Mouse (Mus musculus) heart, embryonic 13.5 days (tissue): Measurements from ENCODE around the gene AC170998.1. TPM values are rescaled to one million over a fixed set of nuclear protein-coding genes. Genes with fewer than 3 reads are reported as not detected.
"Not testable (repeated sequence)": the region's sequence is repeated elsewhere in the genome, so short reads cannot be mapped to it uniquely, and the experiment has no call there.

Experiments used
- ATAC-seq: fragments of 200-750 bp; cut with Nextera tagmentation; 2 replicates; pipeline ENCODE4 v1.8.0; 2017; ENCODE audit warnings: moderate TSS enrichment; ENCODE audit not compliant: insufficient number of reproducible peaks, low FRiP score, low TSS enrichment; ENCODE audit errors: extremely low read depth
- H3K27ac ChIP-seq: fragments of 300-500 bp; sonication (generic); replicated peaks from 2 replicates; pipeline ENCODE4 v1.5.1; 2015; ENCODE audit warnings: moderate library complexity, mild to moderate bottlenecking, inconsistent platforms
- H3K27me3 ChIP-seq: fragments of 300-500 bp; sonication (generic); replicated peaks from 2 replicates; pipeline ENCODE4 v1.6.1; 2015; ENCODE audit warnings: mild to moderate bottlenecking, inconsistent platforms
- H3K36me3 ChIP-seq: fragments of 300-500 bp; sonication (generic); 2 replicates; pipeline ENCODE4 v1.6.1; 2015; ENCODE audit warnings: mild to moderate bottlenecking, inconsistent platforms
- H3K4me1 ChIP-seq: fragments of 300-500 bp; sonication (generic); 2 replicates; pipeline ENCODE4 v1.6.1; 2015; ENCODE audit warnings: inconsistent platforms
- H3K4me2 ChIP-seq: fragments of 300-500 bp; sonication (generic); 2 replicates; pipeline ENCODE4 v1.6.1; 2015; ENCODE audit warnings: inconsistent platforms, mild to moderate bottlenecking, moderate library complexity
- H3K4me3 ChIP-seq: fragments of 300-500 bp; sonication (generic); 2 replicates; pipeline ENCODE4 v1.5.1; 2015; ENCODE audit warnings: moderate library complexity, mild to moderate bottlenecking, inconsistent platforms
- H3K9ac ChIP-seq: fragments of 300-500 bp; sonication (generic); 2 replicates; pipeline ENCODE4 v1.6.1; 2015; ENCODE audit warnings: inconsistent platforms, mild to moderate bottlenecking, moderate library complexity
- H3K9me3 ChIP-seq: fragments of 300-500 bp; sonication (generic); 2 replicates; pipeline ENCODE4 v1.6.1; 2016; ENCODE audit warnings: inconsistent platforms
- WGBS: fragments of 180-500 bp; shearing (Covaris S2); methylation state at CpG from one replicate; pipeline ENCODE4 v1.1.7; 2015; ENCODE audit warnings: mixed read lengths; 5-methylcytosine and 5-hydroxymethylcytosine counted together
- polyA plus RNA-seq: library from polyadenylated mRNA; unstranded; fragments of >200 nt; fragmentation: Nextera tagmentation; extraction: Ambion mirVana; gene quantifications from 2 replicates; pipeline ENCODE4 v1.2.1, GENCODE M21; 2015

Gene AC170998.1
- polyA plus RNA-seq, 1 experiment from 2014 or later = 2.0 TPM

DNA sequence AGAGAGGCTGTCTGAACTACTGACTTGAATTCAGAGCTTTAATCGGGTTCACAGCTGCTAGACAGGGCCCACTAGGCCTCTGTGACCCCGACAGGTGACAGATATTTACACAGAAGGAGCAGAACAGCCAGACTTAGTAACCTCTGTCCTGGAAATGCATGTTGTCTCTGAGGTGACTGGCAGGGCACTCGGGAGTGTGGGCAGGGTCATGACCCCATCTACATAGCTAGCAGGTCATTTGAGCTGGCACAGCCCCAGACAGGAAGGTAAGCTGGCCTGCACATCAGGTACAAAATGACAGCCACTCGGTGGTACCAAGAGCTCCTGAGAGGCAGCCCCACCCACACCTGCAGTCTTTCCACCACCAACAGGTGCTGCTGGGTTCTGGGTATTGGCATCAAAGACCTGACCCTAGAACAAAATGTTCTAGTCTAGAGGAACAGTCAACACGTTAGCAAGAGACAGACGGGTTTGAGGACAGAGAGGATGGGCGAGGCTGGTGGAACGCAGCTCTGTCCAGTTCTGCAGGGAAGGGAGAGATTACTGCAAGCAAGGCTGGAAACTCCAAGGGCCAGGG, 34.9 kb downstream of the AC170998.1 start:
- H3K4me3 ChIP-seq = no peak overlapping the region
- 64% methylated on average over 8 of the region's 8 CpGs for WGBS
- H3K27me3 ChIP-seq = peaks cover 8% of the 10 kb centered on the region; the same call in 1 of the 2 replicates
- no peaks in the 10 kb centered on the region for H3K36me3 ChIP-seq
- no peak overlapping the region for H3K27ac ChIP-seq
- no peak overlapping the region for H3K9ac ChIP-seq
- no peak overlapping the region for H3K4me2 ChIP-seq
- no peaks in the 10 kb centered on the region for H3K9me3 ChIP-seq
- no peak for ATAC-seq
- no peaks in the 10 kb centered on the region for H3K4me1 ChIP-seq

DNA sequence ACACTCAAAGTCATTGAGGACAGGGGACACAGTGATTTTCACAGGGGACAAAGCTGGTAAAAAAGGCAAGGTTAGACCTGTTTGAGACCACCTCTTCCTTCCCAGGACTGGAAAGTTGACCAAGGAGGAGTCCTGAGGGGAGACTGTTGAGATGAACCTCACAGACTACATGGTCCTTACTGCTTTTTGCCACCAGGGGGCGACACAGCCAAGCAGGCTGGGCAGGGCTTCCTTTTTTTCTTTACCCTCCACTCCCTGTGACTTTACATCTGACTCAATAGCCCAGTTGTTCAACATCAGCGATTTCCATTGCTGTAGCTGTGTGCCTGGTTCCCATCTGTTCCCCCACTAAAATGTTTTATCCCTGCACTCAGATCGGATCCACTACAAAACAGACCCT, 36.0 kb downstream of the AC170998.1 start:
- H3K27ac ChIP-seq = no peak overlapping the region
- no peaks in the 10 kb centered on the region for H3K9me3 ChIP-seq
- no peak for ATAC-seq
- H3K4me3 ChIP-seq = no peak overlapping the region
- no peak overlapping the region for H3K4me2 ChIP-seq
- no peaks in the 10 kb centered on the region for H3K4me1 ChIP-seq
- no peak overlapping the region for H3K9ac ChIP-seq
- H3K27me3 ChIP-seq = peaks cover 7% of the 10 kb centered on the region; the same call in 1 of the 2 replicates
- H3K36me3 ChIP-seq = no peaks in the 10 kb centered on the region
- 18% methylated on average over 3 of the region's 3 CpGs for WGBS

DNA sequence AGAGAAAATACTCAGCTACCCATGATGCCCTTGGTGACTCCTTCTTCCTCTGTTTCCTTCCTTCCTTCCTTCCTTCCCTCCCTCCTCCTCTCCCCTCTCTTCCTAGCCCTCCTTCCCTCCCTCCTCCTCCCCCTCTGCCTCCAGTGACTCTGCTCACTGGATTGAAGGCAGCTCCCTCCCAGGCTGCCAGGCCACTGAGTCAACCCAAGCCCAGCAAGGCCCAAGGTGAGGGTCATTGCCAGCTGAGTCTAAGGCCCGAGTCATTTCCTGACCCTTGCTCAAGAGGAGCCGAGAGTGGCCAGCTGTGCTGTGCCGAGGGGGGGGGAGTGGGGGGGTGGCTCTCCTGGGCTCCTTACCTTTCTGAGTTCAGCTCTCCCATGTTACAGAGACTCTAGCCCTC, 40.3 kb downstream of the AC170998.1 start:
- no peak; the same call in 1 of the 2 replicates for ATAC-seq
- Histone ChIP-seq H3K27ac (no peak overlapping the region), H3K9me3 (no peaks in the 10 kb centered on the region), H3K27me3 (peaks cover 45% of the 10 kb centered on the region), H3K4me1 (peaks cover 18% of the 10 kb centered on the region), H3K9ac (no peak overlapping the region), H3K36me3 (no peaks in the 10 kb centered on the region), H3K4me2 (no peak overlapping the region), H3K4me3 (no peak overlapping the region)
- 57% methylated on average over 3 of the region's 3 CpGs for WGBS

DNA sequence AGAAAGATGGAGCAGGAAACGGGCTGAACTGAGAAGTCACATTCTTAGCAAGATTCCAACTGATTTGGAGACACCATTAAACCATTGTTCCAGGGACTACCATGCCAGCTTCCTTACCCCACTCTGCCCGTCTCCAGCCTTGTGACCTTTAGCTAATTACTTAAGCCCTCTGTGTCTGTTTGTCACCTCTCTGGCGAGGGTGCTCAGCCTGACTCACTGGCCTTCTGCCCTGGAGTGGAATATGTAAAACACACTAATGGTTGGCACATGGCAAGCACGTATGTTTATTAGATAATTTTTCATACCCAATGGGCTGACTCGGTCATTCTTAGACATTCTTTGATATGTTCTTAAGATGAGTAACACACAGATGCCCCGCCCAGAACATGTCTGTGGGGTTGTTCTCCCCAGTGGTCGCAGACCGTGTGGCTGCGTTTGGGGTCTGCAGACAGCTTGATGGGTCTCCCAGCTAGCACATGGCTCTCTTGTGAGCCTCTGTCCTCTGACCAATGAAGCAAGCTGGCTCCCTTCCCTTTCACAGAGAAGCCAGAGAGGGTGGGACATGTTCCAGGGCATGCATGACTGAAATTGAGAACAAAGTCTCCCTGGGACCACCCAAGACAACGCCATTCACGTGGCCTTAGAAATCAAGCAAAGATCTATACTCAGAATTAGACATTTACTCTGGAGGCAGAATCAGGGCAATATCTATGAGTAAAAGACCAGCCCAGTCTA, 41.1 kb downstream of the AC170998.1 start:
- Histone ChIP-seq H3K27ac (no peak overlapping the region), H3K9me3 (no peaks in the 10 kb centered on the region), H3K9ac (no peak overlapping the region), H3K4me3 (no peak overlapping the region), H3K27me3 (peaks cover 51% of the 10 kb centered on the region), H3K36me3 (no peaks in the 10 kb centered on the region), H3K4me1 (peaks cover 18% of the 10 kb centered on the region), H3K4me2 (no peak overlapping the region)
- 73% methylated on average over 11 of the region's 11 CpGs for WGBS
- no peak for ATAC-seq

DNA sequence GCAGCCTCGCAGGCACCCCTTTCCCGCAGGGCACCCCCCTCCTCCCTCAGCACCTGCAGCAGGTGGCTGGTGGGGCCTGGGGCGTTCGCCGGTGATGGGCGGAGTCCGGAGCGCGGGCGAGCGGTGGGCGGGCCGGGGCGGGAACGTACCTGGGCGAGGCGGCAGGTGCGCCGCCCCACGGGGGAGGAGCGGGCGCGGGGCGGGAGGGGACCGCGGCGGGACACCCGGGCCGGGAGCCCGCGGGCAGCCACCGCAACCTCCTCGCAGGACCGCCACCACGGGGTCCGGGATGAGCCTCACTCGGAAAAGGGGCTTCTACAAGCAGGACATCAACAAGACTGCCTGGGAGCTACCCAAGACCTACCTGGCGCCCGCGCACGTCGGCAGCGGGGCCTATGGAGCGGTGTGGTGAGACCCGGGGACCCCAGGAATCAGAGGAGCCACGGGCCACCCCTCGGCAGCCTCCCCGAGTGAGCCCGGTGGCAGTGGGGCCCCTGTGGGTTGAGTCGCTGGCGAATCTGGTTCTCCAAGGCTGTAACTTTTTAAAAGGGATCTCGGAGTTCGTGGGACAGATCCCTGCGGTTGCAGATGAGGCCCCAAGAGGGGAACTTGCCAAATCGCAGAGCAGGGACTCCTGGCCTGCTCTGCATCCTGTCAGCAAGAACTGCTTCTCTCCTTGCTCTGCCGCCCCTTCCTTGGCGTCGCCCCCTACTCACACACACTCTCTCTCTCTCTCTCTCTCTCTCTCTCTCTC, 43.4 kb downstream of the AC170998.1 start, which contains the start of gene Mapk13:
Mapk13 (plus strand) TSS at position 177 of the 754 bp plus-strand sequence.
- no peak within 1 kb of the TSS for H3K27ac ChIP-seq
- ATAC-seq = no peak

DNA sequence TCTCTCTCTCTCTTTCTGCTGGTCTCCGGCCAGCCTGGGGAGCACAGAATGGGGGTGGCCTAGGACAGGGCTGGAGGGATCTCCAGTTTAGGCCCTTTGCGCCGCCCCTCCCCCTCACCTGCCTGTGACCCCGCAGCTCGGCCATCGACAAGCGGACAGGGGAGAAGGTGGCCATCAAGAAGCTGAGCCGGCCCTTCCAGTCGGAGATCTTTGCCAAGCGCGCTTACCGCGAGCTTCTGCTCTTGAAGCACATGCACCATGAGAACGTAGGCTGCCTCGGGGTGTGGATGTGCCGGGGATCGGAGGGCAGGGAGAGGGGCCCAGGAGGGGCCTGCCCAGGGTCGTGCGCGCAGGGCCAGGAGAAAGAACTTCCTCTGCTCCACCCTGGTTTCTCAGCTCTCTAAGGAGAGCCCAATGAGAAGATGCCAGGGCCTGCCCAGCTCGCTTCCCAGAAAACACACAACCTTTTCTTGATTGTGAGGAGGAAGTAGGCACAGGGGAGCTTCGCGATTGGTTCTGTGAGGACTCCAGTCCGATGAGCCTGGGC, 44.1 kb downstream of the AC170998.1 start:
- peaks cover 46% of the 10 kb centered on the region for H3K27me3 ChIP-seq
- H3K4me1 ChIP-seq = peaks cover 18% of the 10 kb centered on the region
- no peak overlapping the region for H3K27ac ChIP-seq
- WGBS = 3% methylated on average over 24 of the region's 24 CpGs
- H3K4me3 ChIP-seq = peak overlapping the region; percentile 58
- H3K36me3 ChIP-seq = no peaks in the 10 kb centered on the region
- H3K9ac ChIP-seq = peak overlapping the region; percentile 72
- peak overlapping the region; percentile 90 for H3K4me2 ChIP-seq
- ATAC-seq = no peak; the same call in 1 of the 2 replicates
- no peaks in the 10 kb centered on the region; the same call in 1 of the 2 replicates for H3K9me3 ChIP-seq

More for the DNA sequence above, 43.4 kb downstream of the AC170998.1 start, which contains the start of gene Mapk13:
- peak within 1 kb of the TSS; percentile 58 for H3K4me3 ChIP-seq
- H3K27me3 ChIP-seq = peaks cover 46% of the 10 kb centered on the region
- no peaks in the 10 kb centered on the region; the same call in 1 of the 2 replicates for H3K9me3 ChIP-seq
- peaks cover 18% of the 10 kb centered on the region for H3K4me1 ChIP-seq
- H3K9ac ChIP-seq = peak within 1 kb of the TSS; percentile 72
- no peaks in the 10 kb centered on the region for H3K36me3 ChIP-seq
- 3% methylated on average over 51 of the region's 58 CpGs for WGBS
- H3K4me2 ChIP-seq = peak within 1 kb of the TSS; percentile 90

DNA sequence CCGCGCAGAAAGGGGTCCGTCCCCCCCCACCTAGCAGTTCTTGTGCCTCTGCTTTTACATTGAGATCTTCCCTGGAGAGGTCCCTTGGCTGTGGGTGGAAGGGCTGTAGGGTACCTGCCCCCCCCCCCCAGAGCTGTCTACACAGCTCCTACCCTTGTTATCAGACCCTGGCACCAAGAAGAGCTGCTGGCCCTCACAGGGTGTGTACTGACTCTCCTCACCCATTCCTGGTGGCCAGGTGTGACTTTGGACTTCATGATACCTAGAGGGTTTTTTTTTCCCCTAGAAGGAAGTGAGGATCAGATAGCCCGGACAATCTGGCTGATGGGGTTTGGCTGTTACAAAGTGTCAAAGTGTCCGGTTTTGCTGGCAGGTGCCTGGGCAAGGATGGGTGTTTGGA, 45.4 kb downstream of the AC170998.1 start:
- no peak overlapping the region for H3K9ac ChIP-seq
- H3K4me3 ChIP-seq = no peak overlapping the region
- H3K4me1 ChIP-seq = peaks cover 18% of the 10 kb centered on the region
- no peak for ATAC-seq
- H3K27ac ChIP-seq = no peak overlapping the region
- no peak overlapping the region for H3K4me2 ChIP-seq
- WGBS = 82% methylated on average over 5 of the region's 5 CpGs
- H3K36me3 ChIP-seq = no peaks in the 10 kb centered on the region
- H3K27me3 ChIP-seq = peaks cover 46% of the 10 kb centered on the region
- no peaks in the 10 kb centered on the region; the same call in 1 of the 2 replicates for H3K9me3 ChIP-seq

DNA sequence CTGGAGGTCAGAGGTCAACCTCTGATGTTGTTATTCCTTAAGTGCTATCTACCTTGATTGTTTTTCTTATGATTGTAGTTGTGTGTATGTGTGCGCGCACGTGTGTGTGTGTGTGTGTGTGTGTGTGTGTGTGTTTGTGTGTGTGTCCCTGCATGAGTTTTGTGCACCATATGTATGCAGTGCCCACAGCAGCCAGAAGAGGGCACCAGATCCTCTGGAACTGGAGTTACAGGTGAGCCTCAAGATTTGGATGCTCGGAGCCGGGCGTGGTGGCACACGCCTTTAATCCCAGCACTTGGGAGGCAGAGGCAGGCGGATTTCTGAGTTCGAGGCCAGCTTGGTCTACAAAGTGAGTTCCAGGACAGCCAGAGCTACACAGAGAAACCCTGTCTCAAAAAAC, 48.4 kb downstream of the AC170998.1 start:
- not testable (repeated sequence) for H3K9me3 ChIP-seq, H3K4me3 ChIP-seq, H3K9ac ChIP-seq, H3K27ac ChIP-seq, ATAC-seq, H3K4me2 ChIP-seq, H3K36me3 ChIP-seq
- Histone ChIP-seq H3K4me1 (peaks cover 13% of the 10 kb centered on the region), H3K27me3 (peaks cover 25% of the 10 kb centered on the region)
- WGBS = 94% methylated on average over 9 of the region's 9 CpGs

DNA sequence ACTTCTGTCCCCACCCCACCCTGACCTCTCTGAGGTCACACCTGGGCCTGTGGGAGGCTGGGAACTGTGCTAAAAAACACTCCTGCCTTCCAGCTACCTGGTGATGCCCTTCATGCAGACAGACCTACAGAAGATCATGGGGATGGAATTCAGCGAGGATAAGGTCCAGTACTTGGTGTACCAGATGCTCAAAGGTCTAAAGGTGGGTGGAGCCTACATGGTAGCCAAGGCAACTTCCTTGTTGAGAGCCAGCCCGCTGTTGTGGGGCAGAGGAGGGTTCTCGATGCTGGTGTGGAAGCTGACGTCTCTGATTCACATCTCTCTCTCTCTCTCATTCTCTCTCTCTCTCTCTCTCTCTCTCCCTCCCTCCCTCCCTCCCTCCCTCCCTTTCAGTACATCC, 49.3 kb downstream of the AC170998.1 start:
- Histone ChIP-seq H3K4me3 (no peak overlapping the region), H3K4me2 (no peak overlapping the region), H3K4me1 (peaks cover 5% of the 10 kb centered on the region), H3K36me3 (no peaks in the 10 kb centered on the region), H3K9ac (no peak overlapping the region), H3K27me3 (peaks cover 16% of the 10 kb centered on the region), H3K9me3 (no peaks in the 10 kb centered on the region; the same call in 1 of the 2 replicates), H3K27ac (no peak overlapping the region)
- no peak for ATAC-seq
- WGBS = 78% methylated on average over 4 of the region's 4 CpGs
